Mouse (Mus musculus): ENCODE measurements around the gene Slc38a10. TPM values are rescaled to one million over a fixed set of nuclear protein-coding genes. Genes with fewer than 3 reads are reported as not detected.

Slc38a10 gene
- polyA plus RNA-seq, 1 experiment from 2014 or later = 35.5 TPM

DNA sequence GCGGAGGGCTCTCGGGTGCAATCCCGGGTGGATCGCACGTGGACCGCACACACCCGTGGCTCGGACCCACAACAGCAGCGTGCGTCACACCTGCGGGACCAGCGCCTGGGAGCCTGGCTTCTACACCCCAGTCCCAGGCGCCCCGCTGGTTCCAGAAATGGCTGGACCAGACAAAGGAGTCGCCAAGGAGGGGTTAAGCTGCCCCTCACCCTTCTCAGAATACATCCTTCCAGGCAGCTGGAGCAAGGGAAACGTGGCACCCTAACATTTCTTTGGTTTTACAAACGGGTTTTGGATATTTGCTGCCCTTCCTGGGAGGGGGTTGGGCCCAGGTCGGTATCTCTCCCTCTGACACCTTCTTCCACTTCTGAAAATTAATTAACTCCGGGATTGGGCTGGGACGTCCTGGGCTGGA, 35.7 kb upstream of the Slc38a10 start:
- peaks cover 64% of the 10 kb centered on the region for H3K4me1 ChIP-seq (replicated peaks)
- no peaks in the 10 kb centered on the region for H3K9me3 ChIP-seq (replicated peaks)
- DNase-seq = no peak
- H3K36me3 ChIP-seq = 0 out of 2 replicates have a peak, but pooled peaks cover 2% of the 10 kb centered on the region
- 0 out of 2 replicates have a peak overlapping the region, but pooled peaks have one; percentile 41 for H3K27ac ChIP-seq
- WGBS (ENCODE audit: insufficient replicate concordance) = 9% methylated on average over 20 of the region's 20 CpGs
- peak overlapping the region; percentile 79 for H3K4me2 ChIP-seq
- H3K4me3 ChIP-seq (replicated peaks) = peak overlapping the region; percentile 66
- H3K27me3 ChIP-seq = peaks cover 97% of the 10 kb centered on the region
- H3K9ac ChIP-seq = peak overlapping the region; percentile 71
- no peak for ATAC-seq (ENCODE audit: low read depth)

DNA sequence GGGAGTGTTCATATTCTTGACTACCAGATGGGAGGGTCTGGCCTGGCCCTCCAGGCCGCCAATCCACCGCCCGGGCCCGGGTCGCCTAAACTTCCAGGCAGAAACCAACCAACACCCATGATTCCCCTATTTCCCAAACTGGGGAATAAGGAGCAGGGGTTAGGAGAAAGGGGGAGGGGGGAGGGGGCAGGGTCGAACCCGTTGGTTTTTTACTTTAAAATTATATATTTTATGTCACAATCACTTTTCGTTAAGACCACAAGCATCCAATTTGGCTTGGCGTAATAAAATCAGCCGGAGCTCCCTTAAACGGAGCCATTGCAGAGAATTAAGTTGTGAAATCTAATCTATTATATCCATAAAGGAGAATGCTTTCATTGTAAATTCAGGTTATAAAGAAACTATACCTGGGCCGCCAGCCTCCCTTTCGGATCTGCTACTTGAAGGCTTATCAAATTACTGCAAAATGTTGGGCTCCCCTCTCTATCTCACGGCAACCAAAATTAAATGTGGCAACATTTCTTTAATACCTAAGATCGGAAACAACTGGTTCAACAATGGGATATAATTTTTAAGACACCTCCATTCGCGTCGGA, 35.1 kb upstream of the Slc38a10 start:
- Histone ChIP-seq H3K4me3 (replicated peaks) (peak overlapping the region; percentile 66), H3K9me3 (replicated peaks) (no peaks in the 10 kb centered on the region), H3K9ac (peak overlapping the region; percentile 71), H3K27me3 (peaks cover 92% of the 10 kb centered on the region), H3K4me2 (peak overlapping the region; percentile 79), H3K4me1 (replicated peaks) (peaks cover 64% of the 10 kb centered on the region), H3K27ac (peak overlapping the region; percentile 84), H3K36me3 (0 out of 2 replicates have a peak, but pooled peaks cover 2% of the 10 kb centered on the region)
- 20% methylated on average over 18 of the region's 18 CpGs for WGBS (ENCODE audit: insufficient replicate concordance)
- DNase-seq = no peak
- no peak for ATAC-seq (ENCODE audit: low read depth)

DNA sequence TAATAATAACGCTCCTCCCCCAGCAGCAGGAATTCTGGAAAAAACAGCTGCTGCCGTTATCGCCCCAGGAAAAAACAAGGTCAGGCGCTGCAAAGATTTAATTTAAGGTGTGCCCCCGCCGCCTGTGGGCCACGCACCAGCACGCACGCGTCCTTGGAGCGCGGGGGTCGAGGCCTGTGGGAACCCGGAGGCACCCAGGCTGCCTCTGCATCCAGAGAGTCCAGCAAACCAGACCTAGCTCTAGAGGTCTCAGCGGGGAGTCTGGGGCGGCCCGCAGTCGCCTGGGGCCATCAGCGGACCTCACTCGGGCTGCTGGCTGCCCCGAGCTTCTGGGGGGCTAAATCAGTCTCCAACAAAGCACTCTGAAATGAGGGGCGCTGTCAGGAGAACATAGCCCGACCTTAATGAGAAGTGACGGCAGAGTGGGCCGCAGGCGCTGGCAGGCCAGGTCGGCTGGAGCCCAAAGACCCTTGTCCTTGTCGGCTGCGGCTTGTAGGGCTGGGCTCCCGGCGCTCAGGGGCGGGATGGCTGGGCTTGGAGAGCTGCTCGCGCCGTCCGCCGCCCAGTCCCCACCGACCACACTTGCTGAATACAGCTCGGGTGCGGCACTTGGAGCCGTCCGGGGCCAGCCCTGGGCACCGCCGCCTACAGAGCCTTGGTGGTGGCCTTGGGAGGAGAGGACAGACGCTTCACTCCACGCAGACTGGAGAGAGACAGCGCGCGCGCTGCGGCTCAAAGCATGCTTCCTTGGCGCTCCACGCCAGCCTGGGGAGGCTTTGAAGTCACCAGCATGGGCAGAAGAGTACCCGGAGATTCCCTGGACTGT, 34.4 kb upstream of the Slc38a10 start:
- Histone ChIP-seq H3K36me3 (0 out of 2 replicates have a peak, but pooled peaks cover 2% of the 10 kb centered on the region), H3K9me3 (replicated peaks) (no peaks in the 10 kb centered on the region), H3K4me2 (peak overlapping the region; percentile 79), H3K4me1 (replicated peaks) (peaks cover 59% of the 10 kb centered on the region), H3K27me3 (peaks cover 84% of the 10 kb centered on the region), H3K4me3 (replicated peaks) (peak overlapping the region; percentile 66), H3K9ac (peak overlapping the region; percentile 71), H3K27ac (peak overlapping the region; percentile 84)
- no peak for DNase-seq
- no peak for ATAC-seq (ENCODE audit: low read depth)
- 6% methylated on average over 54 of the region's 54 CpGs for WGBS (ENCODE audit: insufficient replicate concordance)

DNA sequence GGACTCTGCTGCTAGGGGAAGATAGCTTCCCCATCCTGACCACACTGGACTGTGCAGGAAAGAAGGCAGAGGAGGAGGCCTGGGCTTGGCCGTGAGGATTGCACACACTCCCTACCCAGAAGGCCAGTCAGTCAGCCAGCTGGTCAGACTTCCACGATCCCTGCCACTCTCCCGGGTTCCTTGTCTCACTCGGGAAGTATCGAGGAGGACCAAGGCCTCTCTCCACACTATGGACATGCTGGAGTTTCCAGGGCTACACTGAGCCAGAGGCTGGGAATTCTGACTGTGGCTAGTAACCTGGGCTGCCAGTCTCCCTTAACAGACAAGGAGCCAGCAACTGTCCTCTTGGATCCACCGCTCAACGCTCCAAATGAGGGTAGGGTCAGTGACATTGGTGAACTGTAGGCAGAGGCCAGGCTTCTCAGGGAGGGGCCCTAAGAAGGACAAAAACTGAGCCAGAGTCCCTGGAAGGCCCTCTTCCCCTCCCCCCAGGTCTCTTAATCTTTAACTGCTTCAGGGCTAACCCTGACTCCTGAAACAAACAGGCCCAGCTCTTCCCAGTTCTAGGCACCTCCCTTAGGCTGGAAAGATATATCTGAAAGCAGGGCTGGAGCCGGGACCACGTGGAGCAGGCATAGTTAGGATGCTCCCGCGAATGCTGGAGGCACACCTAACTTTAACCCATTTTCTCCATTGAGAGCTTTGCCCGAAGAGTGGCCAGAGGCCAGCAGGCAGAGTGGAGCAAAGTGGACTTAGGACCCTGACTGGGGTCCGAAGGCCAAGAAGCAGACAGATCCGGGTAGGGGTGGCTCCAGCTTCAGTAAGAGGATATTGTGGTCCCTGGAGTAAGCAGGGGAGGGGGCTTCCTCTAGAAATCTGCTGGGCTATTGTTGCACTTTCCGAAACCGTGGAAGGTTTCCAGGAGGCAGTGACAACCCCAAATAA, 33.5 kb upstream of the Slc38a10 start:
- peak overlapping the region; percentile 79 for H3K4me2 ChIP-seq
- WGBS (ENCODE audit: insufficient replicate concordance) = 22% methylated on average over 16 of the region's 16 CpGs
- H3K36me3 ChIP-seq = 0 out of 2 replicates have a peak, but pooled peaks cover 2% of the 10 kb centered on the region
- H3K4me3 ChIP-seq (replicated peaks) = peak overlapping the region; percentile 66
- H3K9me3 ChIP-seq (replicated peaks) = no peaks in the 10 kb centered on the region
- no peak for DNase-seq
- H3K27me3 ChIP-seq = peaks cover 76% of the 10 kb centered on the region
- H3K27ac ChIP-seq = peak overlapping the region; percentile 84
- H3K9ac ChIP-seq = peak overlapping the region; percentile 71; the same call in 1 of the 2 replicates
- ATAC-seq (ENCODE audit: low read depth) = peak; percentile 60
- H3K4me1 ChIP-seq (replicated peaks) = peaks cover 50% of the 10 kb centered on the region

DNA sequence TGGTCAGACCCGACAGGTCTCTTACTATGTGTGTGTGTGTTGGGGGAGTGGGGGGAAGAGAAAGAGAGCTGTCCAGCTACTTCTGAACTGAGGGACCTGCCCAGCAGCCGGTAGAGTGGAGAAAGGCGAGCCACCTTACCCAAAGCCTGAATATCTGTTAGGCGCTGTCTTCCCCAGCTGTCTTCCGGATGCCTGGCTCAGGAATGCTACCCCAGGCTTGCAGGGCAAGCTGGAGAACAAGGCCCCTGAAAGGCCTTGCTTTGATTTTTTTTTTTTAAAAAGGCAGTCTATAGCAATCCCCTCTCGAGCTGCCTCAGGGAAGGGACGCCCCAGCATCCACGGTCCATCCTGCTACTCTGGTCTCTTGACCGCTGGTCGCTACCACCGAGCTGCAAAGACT, 32.6 kb upstream of the Slc38a10 start:
- no peak for DNase-seq
- H3K36me3 ChIP-seq = 0 out of 2 replicates have a peak, but pooled peaks cover 2% of the 10 kb centered on the region
- H3K4me1 ChIP-seq (replicated peaks) = peaks cover 46% of the 10 kb centered on the region
- H3K4me3 ChIP-seq (replicated peaks) = no peak overlapping the region
- H3K4me2 ChIP-seq = no peak overlapping the region
- no peaks in the 10 kb centered on the region for H3K9me3 ChIP-seq (replicated peaks)
- no peak overlapping the region for H3K9ac ChIP-seq
- H3K27ac ChIP-seq = no peak overlapping the region
- H3K27me3 ChIP-seq = peaks cover 66% of the 10 kb centered on the region
- ATAC-seq (ENCODE audit: low read depth) = no peak
- WGBS (ENCODE audit: insufficient replicate concordance) = 57% methylated on average over 11 of the region's 11 CpGs

DNA sequence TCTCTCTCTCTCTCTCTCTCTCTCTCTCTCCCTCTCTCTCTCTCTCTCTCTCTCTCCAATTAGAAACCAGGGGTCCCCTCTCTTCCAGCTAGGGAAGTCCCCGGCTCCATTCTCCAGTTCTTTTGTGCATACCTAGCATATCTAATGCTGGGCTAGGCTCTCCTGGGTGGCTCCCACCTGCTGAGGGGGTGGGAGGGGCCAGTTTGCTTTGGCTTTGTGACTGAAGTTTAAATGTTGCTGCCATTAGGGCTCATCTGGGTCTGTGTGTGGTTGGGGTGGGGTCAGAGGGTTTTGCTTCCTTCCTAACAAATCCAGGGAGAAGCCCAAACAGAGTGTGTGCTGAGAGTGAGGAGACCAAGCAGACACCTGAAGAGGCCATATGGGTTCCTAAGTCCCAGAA, 32.0 kb upstream of the Slc38a10 start:
- 59% methylated on average over 1 of the region's 1 CpGs for WGBS (ENCODE audit: insufficient replicate concordance)
- Histone ChIP-seq H3K27me3 (peaks cover 61% of the 10 kb centered on the region), H3K4me1 (replicated peaks) (peaks cover 42% of the 10 kb centered on the region), H3K9ac (no peak overlapping the region), H3K4me3 (replicated peaks) (no peak overlapping the region), H3K36me3 (0 out of 2 replicates have a peak, but pooled peaks cover 2% of the 10 kb centered on the region), H3K4me2 (no peak overlapping the region), H3K9me3 (replicated peaks) (no peaks in the 10 kb centered on the region), H3K27ac (no peak overlapping the region)
- ATAC-seq (ENCODE audit: low read depth) (no peak), DNase-seq (no peak)

DNA sequence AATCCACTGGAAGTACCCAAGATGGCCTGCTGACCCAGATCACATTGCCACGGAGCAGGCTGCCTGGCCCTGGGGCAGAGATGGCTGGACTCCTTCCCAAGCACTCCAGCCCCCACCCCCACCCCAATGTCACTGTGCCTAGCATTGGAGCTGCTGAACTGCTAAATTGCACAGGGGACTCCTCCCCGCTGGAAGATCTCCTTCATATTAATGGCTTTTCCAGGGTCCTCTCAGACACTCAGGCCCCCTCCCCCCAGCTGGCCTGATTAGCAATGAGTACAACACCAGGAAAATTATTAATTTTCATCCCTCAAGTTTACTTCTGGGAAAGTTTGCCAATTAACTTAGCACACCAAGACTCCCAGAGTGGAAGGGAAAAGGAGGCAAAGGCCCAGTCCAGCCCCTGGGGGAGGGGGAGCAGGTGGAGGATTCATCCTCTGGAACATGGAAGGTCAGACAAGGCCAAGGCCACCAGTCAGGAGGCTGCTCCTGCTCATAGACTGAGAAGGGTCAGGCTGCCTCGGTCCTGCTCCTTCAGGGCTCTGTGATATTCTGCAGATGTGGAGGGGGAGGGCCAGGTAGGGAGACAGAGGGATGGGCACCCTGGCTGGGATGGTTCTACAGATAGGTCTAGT, 31.4 kb upstream of the Slc38a10 start:
- DNase-seq (no peak), ATAC-seq (ENCODE audit: low read depth) (no peak)
- Histone ChIP-seq H3K4me1 (replicated peaks) (peaks cover 40% of the 10 kb centered on the region), H3K27me3 (peaks cover 54% of the 10 kb centered on the region), H3K9ac (no peak overlapping the region), H3K4me2 (no peak overlapping the region), H3K9me3 (replicated peaks) (no peaks in the 10 kb centered on the region), H3K4me3 (replicated peaks) (no peak overlapping the region), H3K36me3 (0 out of 2 replicates have a peak, but pooled peaks cover 1% of the 10 kb centered on the region), H3K27ac (no peak overlapping the region)
- WGBS (ENCODE audit: insufficient replicate concordance) = 45% methylated on average over 3 of the region's 3 CpGs

DNA sequence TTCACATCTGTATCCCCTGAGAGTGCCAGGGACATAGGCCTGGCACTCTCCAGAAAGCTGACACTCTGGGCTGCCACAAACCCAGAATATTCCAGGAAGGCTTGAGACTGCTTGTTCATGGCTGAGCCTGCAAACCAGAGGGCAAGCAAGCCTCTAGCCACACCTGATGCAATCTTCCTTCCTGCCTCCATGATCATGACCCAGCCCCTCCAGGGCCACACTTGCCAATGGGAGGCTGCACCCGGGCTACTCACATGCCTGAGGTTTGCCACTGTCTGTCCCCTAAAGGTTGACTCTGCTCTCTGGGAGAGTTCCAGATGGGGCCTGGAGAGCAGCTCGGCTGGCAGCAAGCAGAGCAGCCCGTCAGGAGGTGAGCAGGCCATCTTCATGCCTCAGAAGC, 30.2 kb upstream of the Slc38a10 start:
- Histone ChIP-seq H3K9me3 (replicated peaks) (no peaks in the 10 kb centered on the region), H3K4me3 (replicated peaks) (no peak overlapping the region), H3K27ac (no peak overlapping the region), H3K36me3 (no peaks in the 10 kb centered on the region), H3K4me2 (no peak overlapping the region), H3K27me3 (peaks cover 43% of the 10 kb centered on the region), H3K4me1 (replicated peaks) (peaks cover 33% of the 10 kb centered on the region), H3K9ac (no peak overlapping the region)
- WGBS (ENCODE audit: insufficient replicate concordance) = 26% methylated on average over 3 of the region's 3 CpGs
- ATAC-seq (ENCODE audit: low read depth) (no peak), DNase-seq (no peak)

DNA sequence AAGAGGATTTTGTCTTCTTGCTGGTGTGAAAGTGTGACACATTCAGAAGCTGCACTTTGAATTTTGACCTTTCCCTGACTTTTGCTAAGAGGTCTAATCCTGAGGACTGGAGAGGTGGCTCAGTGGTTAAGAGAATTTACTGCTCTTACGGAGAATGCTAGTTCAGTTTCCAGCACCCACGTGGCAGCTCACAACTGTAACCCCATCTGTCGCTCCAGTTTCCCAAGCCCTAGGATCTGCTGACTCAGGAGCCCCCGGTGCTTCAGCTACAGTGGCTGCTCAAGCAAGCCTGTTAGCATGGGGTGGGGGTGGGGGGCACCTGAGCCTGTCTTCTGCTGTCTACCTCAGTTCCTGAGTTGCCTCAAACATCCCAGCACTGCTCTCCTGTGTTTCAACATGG, 28.2 kb upstream of the Slc38a10 start:
- H3K4me2 ChIP-seq = no peak overlapping the region
- no peak overlapping the region for H3K9ac ChIP-seq
- peaks cover 23% of the 10 kb centered on the region for H3K27me3 ChIP-seq
- ATAC-seq (ENCODE audit: low read depth) (no peak), DNase-seq (no peak)
- no peaks in the 10 kb centered on the region for H3K36me3 ChIP-seq
- no peak overlapping the region for H3K27ac ChIP-seq
- peaks cover 18% of the 10 kb centered on the region for H3K4me1 ChIP-seq (replicated peaks)
- no peaks in the 10 kb centered on the region for H3K9me3 ChIP-seq (replicated peaks)
- H3K4me3 ChIP-seq (replicated peaks) = no peak overlapping the region
- 36% methylated on average over 4 of the region's 4 CpGs for WGBS (ENCODE audit: insufficient replicate concordance)

DNA sequence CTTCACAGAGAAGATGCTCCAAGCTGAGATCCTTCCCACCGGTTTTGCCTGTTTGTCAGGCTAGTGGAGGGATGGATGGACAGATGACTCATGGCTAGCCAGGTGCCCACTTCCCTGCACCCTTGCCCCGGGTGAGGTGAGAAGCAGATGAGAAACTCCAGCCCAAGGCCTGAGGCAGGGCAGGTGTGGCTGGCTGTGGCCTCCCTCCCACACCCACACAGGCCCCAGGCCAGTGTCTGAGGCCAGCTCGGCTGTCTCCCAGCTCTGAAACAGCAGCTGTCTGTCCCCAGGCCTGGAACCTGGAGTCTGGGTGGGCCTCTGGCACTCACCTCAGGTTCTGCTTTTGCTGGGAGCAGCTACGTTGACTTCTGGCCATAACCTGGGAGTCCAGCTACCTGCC, 24.8 kb upstream of the Slc38a10 start:
- Histone ChIP-seq H3K4me2 (no peak overlapping the region), H3K9ac (no peak overlapping the region), H3K27me3 (no peaks in the 10 kb centered on the region), H3K4me1 (replicated peaks) (peaks cover 3% of the 10 kb centered on the region), H3K27ac (no peak overlapping the region), H3K4me3 (replicated peaks) (no peak overlapping the region), H3K36me3 (no peaks in the 10 kb centered on the region), H3K9me3 (replicated peaks) (no peaks in the 10 kb centered on the region)
- ATAC-seq (ENCODE audit: low read depth) = no peak
- DNase-seq = no peak
- 63% methylated on average over 4 of the region's 4 CpGs for WGBS (ENCODE audit: insufficient replicate concordance)

Measured in liver, embryonic 13.5 days (tissue).